Mouse (Mus musculus) lung, adult 18-20 months (tissue): ENCODE measurements around the gene Tex2.
A peak's percentile ranks its signal among the peaks of the same experiment; 100 is the strongest.
"Not testable (repeated sequence)": the region's sequence is repeated elsewhere in the genome, so short reads cannot be mapped to it uniquely, and the experiment has no call there.

ENCODE experiments used
- DNase-seq, 2 experiments: peaks; one replicate each; pipeline ENCODE4 v3.0.0; 2022; ENCODE audit warnings: mixed read lengths in 2 of 2

The Tex2 gene

DNA sequence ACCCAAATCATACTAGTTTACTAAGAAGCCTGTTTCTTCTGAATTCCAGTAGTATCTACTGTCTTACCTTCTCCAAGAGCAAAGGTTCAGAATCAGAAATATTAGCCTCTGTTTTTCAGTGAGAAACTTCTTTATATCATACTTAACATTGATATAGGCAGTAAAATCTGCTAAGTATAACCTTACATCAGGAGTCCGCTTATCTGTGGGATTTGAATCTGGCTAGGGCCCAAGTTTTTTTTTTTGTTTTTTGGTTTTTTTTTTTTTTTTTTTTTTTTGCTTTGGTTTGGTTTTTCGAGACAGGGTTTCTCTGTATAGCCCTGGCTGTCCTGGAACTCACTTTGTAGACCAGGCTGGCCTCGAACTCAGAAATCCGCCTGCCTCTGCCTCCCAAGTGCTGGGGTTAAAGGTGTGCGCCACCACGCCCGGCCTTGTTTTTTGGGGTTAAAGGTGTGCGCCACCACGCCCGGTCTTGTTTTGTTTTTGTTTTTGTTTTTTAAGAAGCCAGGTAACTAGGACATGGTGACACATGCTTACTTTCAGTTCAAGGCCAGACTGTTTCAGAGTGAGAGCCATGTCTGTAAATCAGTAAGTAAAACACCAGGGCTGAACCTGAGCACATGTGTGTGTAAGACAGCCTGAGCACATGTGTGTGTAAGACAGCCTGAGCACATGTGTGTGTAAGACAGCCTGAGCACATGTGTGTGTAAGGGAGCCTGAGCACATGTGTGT, 35.4 kb downstream of the Tex2 start:
- DNase-seq = not testable (repeated sequence)

GRCm38 (mm10) chr11:106574456-106574855, 38.8 kb downstream of the Tex2 start:
- DNase-seq = no peak

GRCm38 (mm10) chr11:106573476-106574240, 39.6 kb downstream of the Tex2 start:
- no peak for DNase-seq

DNA sequence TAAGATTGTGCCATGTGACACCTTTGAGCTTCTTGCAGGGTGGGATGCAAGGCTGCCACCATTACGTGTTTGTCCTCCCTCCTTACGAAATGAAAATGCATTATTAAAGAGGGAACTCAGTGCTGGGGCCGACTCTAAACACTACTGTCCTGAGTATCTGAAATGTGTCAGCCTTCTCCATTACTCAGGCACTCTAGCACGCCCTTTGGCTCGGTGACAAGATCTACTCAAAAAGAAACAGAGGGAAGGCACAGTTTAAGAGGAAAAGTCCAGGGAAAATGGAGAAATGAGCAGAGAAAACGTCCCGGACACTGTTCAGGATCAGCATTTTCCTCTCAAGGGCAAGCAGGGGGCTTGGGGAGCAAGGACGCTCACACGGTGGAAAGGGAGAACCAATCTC, 40.3 kb downstream of the Tex2 start:
- peak in 1 of 2 experiments; percentile 50 for DNase-seq

- DNase-seq = no peak
These were observed 41.0 kb downstream of the Tex2 start for GRCm38 (mm10) chr11:106572020-106572782.

GRCm38 (mm10) chr11:106571026-106571983, 41.9 kb downstream of the Tex2 start:
- no peak for DNase-seq

- no peak for DNase-seq
These were observed 44.8 kb downstream of the Tex2 start for GRCm38 (mm10) chr11:106568329-106568960.

DNA sequence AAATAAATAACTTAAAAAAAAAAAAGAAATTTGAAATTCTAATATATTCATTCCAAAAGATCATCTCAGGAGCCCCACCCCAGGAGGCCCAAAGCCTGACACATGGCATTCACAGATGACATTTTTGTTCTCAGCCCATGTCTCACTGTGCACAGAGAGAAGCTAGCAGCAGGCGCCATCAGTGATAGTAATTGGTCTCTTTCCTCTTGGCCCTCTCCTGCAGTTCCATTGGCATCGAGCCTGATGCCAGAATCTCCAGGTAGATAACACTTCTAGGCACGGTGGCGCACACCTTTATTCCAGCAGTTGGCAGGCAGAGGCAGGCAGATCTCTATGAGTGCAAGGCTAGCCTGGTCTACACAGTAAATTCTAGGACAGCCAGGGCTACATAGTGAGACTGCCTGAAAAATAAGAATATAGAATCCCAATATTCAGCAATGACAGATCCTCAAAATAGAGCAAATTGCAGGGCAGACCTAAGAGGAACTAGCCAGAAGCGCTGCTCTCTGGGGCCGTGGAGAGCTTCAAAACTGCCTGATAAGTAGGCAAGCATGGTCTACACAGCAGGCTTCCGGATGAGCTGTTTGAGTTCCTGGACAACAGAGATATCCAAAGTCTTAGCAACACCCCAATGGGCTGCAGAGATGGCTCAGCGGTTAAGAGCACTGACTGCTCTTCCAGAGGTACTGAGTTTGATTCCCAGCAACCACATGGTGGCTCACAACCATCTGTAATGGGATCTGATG, 47.0 kb downstream of the Tex2 start:
- DNase-seq = no peak

DNA sequence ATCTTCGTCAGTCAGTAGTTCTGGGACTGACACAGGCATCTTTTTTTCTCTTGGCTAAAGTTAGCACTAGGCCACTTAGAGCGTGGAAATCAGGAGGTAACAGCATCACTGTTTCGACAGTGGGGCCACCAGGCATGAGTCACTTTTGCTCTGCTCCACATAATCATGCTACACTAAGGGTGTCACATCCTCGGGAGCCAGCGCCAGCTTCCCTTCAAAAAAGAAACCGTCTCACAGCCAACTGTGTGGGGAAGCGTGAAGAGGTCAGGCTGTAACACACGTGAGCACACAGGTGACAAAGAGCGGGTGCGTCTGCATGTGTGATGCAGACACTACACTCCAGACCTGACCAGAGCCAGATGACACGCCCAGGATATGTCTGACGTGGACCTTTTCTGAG, 49.0 kb downstream of the Tex2 start:
- no peak for DNase-seq

GRCm38 (mm10) chr11:106562707-106563106, 50.5 kb downstream of the Tex2 start:
- peak; percentile 29 to 30 for DNase-seq

GRCm38 (mm10) chr11:106559773-106560172, 53.5 kb downstream of the Tex2 start:
- no peak for DNase-seq

GRCm38 (mm10) chr11:106558008-106558407, 55.2 kb downstream of the Tex2 start:
- no peak for DNase-seq

GRCm38 (mm10) chr11:106557398-106557797, 55.8 kb downstream of the Tex2 start:
- DNase-seq = no peak

GRCm38 (mm10) chr11:106556689-106557088, 56.5 kb downstream of the Tex2 start:
- no peak for DNase-seq

DNA sequence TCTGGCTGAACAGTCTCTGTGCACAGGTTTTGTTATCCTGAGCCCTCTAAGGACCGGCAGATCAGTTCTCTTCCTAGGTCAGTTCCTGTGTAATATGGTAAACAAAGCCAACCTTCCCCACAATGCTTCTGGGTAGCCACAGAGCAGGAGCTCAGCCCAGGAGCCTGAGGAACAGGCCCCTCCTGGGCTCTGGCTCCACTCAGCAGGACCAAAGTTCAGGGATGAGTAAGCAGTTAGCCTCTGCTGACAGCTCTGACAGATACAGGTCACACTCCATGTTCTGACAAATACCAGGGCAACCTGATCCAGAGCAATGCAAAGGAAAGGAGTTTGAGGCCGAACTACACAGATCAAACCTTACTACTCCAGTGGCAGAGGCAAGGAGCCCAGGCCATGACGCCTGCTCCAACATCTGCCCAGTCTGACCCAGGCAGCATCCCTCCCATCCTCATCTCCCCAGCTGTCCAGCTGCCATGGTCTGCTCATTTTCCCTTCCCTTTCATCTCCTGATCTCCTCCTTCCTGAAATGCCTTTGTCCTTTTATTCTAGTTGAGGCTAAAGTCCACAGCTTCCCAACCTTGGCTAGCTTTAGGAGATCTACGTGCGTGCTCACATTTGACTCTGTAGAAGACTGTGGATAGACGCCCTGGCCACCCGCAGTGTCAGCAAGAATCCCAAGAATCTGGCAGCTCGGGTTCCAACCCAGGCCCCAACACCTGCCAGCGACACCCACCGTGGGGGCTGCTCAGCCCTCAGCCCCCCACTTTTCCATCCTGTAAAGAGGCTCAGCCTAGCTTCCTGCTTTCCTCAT, 57.2 kb downstream of the Tex2 start:
- no peak for DNase-seq

- DNase-seq = no peak
These were observed 62.8 kb downstream of the Tex2 start for GRCm38 (mm10) chr11:106550398-106550797.

DNA sequence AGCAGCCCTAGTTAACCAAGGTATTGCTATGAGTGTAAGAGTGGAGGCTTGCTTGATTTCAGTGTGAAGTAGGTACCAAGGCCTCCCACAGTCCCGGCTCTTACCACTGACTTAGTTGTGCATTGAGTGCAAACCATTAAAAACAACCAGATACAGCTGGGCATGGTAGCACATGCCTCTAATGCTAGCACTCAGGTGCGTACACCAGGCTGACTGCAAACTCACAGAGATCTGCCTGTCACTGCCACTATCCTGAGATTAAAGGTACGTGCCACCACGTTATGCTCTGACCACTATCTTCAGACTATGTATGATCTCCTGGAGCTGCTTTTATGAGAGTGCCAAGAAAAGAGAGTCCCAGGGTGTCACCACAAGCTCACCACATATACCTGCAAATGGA, 67.1 kb downstream of the Tex2 start:
- DNase-seq = no peak

DNA sequence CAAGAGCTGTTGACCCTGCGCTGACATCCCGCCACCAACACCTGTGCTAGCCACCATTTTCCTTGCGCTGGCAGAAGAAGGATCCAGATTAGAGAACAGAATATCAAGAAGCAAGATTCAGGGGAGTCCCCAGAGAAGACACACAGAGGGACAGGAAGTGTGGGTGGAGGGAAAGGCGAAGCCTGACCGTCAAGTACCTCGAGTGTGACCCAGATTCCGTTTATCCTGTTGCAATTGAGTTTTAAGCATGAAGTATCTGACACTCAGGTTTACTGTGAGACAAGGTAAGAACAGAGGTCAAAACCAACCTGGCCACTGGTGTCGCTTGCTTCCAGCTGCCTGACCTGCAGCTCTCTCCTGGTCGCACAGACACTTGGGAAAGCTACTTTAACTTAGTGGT, 68.3 kb downstream of the Tex2 start:
- peak in 1 of 2 experiments; percentile 22 for DNase-seq

DNA sequence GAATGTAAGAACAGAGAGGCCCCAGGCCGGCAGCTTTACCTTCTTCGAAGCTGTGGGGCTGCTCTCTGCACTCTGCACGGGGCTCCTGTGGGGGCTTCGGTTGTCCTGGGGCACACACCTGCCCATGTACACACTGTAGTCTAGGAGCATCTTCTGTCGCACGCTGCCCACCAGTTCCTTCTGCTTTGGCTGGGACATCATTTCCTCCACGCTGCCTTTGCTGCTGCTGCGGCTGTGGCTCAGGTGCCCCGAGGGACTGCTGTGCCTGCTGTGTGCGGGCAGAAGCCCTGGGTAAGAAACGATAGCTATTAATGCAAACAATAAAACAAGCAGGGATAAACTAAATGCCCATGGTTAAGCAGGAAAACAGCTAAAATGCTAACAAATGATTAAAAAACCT, 69.1 kb downstream of the Tex2 start:
- no peak for DNase-seq

DNA sequence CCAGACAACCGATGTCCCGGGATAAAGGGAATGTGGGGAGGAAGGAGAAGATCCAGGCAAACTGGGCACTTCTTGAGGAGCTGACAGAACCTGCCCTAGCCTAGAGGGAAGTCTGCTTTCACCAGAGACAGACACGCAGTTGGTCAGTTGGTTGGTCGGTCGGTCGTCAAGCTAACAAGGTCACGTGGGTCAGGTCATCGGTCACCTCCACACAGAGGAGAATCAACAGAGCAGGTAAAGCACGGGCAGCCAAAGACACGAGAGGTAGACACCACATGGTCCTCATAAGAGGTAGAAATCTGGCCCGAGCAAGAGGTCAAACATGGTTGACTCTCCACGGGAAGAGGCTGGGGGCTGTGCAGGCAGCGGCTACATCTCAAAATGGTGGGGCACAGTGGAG, 70.2 kb downstream of the Tex2 start:
- no peak for DNase-seq
